Mouse (Mus musculus) left cerebral cortex, adult 9 months (tissue): ENCODE measurements at regions not wholly inside any gene's neighbourhood (a gene's known extent, or its start where the extent isn't known, plus 50 kb on each side); places are given as distances from the start of the nearest gene placed in this dataset.

Experiments used
- DNase-seq, 2 experiments: peaks; one replicate each; pipeline ENCODE4 v3.0.0; 2022; ENCODE audit warnings: low spot score in 2 of 2

DNA sequence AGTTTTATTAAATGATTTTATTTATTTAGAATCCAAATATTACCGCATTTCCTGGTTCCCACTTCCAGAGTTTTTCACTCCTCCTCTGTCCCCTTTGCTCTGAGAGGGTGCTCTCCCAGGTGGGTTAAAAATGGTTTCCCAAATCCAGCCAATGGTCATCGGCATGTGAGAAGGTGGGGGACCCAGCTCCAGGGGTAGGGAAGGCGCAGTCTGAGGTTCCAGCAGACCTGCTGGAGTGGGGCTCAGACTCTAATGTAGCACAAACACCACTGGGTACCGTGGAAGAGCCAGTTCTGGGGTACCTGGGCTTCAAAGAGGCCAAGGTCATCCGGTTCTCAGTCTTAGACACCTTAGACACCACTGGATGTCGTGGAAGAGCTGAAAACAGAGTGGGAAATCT is 875.6 kb downstream of the Fscb start:
- no peak for DNase-seq

DNA sequence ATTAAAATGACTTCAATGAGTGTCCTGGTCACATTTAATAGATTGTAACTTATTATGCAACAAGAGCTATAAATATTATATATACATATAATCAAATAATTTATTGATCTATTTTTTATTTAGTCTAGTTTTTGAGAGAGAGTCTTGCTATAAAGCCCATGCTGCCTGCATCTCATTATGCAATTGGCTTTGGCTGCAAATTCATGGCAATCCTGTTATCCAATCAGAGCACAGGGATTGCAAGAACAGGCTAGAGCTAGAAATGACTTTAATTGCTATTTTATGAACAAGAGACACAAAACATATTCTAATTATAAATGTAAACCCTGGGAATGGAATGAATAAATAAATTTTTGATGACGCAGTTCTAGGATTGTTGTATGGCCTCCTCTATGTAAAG is 919.8 kb downstream of the Fscb start:
- DNase-seq = no peak

DNA sequence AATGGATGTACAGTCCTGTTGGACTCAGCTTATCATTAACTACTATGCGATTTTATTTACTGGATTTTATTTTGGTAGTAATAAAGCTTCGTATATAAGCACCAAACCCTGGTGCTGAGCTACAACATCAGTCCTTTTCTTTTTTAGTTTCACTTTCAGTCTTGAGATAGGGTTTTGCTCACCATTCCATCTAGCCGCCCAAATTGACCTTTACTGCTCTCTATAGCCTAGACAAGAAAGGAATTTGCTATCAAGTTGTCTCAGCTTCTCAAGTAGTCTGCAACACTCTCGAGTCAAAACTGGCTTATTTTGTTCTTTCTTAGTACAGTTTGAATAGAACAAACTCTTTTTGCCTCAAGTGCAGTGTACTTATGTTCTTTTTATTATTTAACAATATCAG is 921.7 kb downstream of the Fscb start:
- no peak for DNase-seq

DNA sequence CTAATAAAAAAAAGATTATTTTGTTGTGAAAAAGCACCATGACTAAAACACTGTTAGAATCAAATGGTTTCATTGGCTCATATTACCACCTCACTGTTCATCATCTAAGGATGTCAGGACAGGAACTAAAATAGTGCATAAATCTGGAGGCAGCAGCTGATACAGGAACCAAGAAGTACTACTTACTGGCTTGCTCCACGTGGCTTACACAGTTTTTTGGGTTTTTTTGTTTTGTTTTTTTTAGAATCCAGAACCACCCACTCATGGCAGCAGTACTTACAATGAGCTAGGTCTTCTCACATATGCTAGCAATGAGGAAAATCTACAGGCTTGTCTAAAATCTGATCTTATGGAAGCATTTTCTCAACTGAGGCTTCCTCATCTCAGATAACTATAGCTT is 940.4 kb downstream of the Fscb start:
- DNase-seq = peak; percentile 3 to 22

DNA sequence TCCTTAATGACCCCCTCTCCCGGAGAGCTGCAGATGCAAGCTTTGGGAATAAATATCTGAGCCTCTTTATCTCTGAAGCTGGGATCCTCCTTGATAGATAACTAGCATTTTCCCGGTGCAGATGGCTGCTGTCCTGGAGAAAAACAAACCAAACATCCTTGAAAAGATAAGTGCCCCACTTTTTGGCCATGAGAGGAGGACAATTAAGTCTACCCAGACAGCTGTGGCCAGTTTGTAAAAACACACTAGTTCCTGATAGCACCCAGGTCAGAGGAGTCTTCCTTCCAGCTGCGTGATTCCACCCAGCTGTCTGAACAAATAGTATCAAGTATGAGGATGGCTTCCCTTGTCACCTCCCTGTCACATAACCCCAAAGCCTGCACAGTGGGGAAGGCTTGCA is 970.7 kb downstream of the Fscb start:
- DNase-seq = no peak

DNA sequence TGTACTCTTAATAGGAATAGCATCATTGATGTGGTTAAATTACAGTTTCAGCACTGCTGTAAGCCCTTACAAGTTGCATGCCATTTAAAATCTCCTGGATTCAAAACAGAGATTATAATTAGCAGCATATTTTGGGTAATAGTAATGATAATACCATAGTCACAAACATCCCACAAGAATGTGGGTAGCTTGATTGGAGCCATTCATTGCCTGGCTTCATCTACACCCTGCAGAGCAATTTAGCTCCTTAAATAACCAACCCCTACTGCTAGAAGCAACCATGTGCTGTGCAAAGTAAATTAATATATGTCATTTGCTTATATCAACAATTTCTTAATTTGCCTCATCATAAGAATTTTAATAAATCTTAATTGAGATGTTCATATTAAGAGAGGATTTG is 984.1 kb downstream of the Fscb start:
- DNase-seq = no peak

DNA sequence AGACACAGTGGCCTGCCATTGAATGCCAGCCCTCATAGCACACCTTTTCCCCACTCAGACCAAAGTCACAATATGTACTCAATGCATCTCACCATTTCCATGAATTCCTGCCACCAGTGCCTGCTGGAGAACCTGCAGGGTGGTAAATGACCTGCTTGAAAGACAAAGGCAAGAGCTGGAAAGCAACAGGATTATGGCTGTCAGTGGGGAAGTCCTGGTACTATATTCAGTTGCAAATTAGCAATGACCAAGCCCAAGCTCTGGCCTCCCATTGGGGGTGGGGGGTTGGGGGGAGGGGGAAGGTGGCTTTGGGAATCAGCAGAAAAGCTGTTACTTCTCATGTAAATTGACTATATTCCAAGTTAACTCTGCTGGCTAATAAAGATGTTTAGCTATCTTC is 990.4 kb downstream of the Fscb start:
- DNase-seq = no peak

DNA sequence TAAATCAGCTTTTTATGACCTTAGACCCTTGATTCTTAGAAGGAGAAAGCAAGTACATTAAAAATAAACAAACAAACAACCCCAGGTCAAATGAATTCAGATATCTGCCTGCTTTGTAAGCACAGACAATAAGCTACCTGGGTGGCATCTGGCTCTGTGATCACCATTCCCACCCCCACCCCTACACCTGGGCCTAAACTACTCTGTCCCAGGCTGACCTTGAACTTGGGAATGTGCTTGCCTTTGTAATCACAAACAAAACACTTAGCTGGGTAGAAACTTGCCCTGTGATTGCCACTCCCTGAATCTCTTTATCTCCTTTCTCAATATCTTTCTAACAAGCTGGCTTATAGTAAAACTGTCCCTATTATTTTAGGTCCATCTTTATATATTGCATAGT is 1005.6 kb downstream of the Fscb start:
- DNase-seq = no peak
